Mouse (Mus musculus): ENCODE data around the gene Aurkc. TPM values are rescaled to one million over a fixed set of nuclear protein-coding genes. Genes with fewer than 3 reads are reported as not detected.
"Not testable (repeated sequence)": the region's sequence is repeated elsewhere in the genome, so short reads cannot be mapped to it uniquely, and the experiment has no call there.

Aurkc gene
- not detected in 2 replicates for polyA plus RNA-seq (2015; fragmentation: Nextera tagmentation; extraction: Ambion mirVana)

- not testable (repeated sequence) for H3K27ac ChIP-seq (replicated peaks); H3K4me3 ChIP-seq (replicated peaks); H3K9me3 ChIP-seq (replicated peaks); H3K4me1 ChIP-seq; H3K36me3 ChIP-seq; H3K4me2 ChIP-seq (replicated peaks); ATAC-seq (ENCODE audit: insufficient number of reproducible peaks, low FRiP score, low TSS enrichment, low read depth); H3K9ac ChIP-seq; H3K27me3 ChIP-seq
- 85% methylated on average over 11 of the region's 11 CpGs for WGBS
Measured at GRCm38 (mm10) chr7:6995251-6995650, at the start of gene Aurkc. Gene Aurkc, plus strand, starts transcription at chr7:6995300.

DNA sequence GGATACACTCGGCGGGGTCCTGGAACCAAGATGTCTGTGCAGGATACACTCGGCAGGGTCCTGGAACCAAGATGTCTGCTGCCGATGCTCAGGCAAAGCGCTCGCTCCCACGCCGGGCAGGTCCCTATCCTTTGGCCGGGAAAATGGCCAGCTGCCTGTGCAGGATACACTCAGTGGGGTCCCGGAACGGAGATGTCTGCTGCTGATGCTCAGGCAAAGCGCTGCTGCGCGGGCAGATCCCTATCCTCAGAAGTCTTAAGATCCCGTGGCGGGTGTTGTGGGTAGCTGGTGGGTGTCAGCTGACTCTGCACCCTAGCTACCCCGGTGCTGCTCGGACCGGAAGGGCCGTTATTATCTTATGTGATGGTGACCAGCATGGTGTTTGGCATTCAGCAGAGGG lies 47.0 kb upstream of the Aurkc start:
- 94% methylated on average over 18 of the region's 20 CpGs for WGBS
- not testable (repeated sequence) for H3K27ac ChIP-seq (replicated peaks); H3K4me3 ChIP-seq (replicated peaks); H3K36me3 ChIP-seq; H3K4me2 ChIP-seq (replicated peaks); ATAC-seq (ENCODE audit: insufficient number of reproducible peaks, low FRiP score, low TSS enrichment, low read depth); H3K9me3 ChIP-seq (replicated peaks); H3K27me3 ChIP-seq; H3K9ac ChIP-seq; H3K4me1 ChIP-seq

DNA sequence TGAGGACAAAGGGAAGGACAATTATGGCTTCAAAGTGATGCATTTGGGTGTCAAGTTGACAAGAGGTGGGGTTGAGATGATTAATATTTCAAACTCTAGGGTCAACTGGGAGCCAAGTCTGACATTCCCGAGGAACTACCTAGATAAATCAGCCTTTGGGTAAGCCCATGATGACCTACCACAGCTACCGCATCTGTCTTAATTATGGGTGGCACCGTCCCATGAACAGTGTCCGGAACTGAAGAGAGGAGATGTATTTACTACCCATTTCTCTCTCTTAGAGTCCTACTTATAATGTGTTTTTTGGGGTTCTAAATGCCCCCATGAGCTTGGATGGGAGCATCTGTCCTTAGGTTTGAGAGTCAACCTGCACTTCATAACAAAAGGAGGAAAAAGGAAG lies 38.5 kb upstream of the Aurkc start:
- Histone ChIP-seq H3K4me2 (replicated peaks) (no peak overlapping the region), H3K27me3 (no peaks in the 10 kb centered on the region), H3K4me1 (no peaks in the 10 kb centered on the region), H3K9me3 (replicated peaks) (no peaks in the 10 kb centered on the region), H3K9ac (no peak overlapping the region), H3K4me3 (replicated peaks) (no peak overlapping the region), H3K36me3 (no peaks in the 10 kb centered on the region), H3K27ac (replicated peaks) (no peak overlapping the region)
- WGBS, result 87% methylated on average over 4 of the region's 4 CpGs
- ATAC-seq (ENCODE audit: insufficient number of reproducible peaks, low FRiP score, low TSS enrichment, low read depth), result no peak

DNA sequence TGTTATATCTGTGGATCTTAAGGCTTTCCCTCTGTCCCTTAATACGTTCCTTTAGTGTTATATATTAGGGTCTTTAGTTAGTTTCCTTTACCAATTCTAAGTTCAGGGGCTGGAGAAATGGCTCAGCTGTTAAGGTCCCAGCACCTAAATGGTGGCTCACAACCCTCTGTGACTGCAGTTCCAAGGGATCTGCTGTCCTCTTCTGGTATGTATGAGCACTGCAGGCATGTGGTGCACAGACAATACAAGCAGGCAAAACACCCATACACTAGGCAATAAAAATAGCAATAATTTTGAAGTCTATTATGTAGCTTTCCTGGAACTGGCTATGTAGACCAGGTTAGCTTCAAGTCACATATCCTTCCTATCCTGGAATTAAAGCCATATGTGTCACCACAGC lies 36.5 kb upstream of the Aurkc start:
- no peaks in the 10 kb centered on the region for H3K9me3 ChIP-seq (replicated peaks)
- H3K36me3 ChIP-seq, result no peaks in the 10 kb centered on the region
- no peaks in the 10 kb centered on the region for H3K27me3 ChIP-seq
- H3K4me2 ChIP-seq (replicated peaks), result no peak overlapping the region
- no peak overlapping the region for H3K27ac ChIP-seq (replicated peaks)
- H3K4me1 ChIP-seq, result no peaks in the 10 kb centered on the region
- 86% methylated on average over 1 of the region's 1 CpGs for WGBS
- H3K4me3 ChIP-seq (replicated peaks), result no peak overlapping the region
- H3K9ac ChIP-seq, result no peak overlapping the region
- no peak for ATAC-seq (ENCODE audit: insufficient number of reproducible peaks, low FRiP score, low TSS enrichment, low read depth)

DNA sequence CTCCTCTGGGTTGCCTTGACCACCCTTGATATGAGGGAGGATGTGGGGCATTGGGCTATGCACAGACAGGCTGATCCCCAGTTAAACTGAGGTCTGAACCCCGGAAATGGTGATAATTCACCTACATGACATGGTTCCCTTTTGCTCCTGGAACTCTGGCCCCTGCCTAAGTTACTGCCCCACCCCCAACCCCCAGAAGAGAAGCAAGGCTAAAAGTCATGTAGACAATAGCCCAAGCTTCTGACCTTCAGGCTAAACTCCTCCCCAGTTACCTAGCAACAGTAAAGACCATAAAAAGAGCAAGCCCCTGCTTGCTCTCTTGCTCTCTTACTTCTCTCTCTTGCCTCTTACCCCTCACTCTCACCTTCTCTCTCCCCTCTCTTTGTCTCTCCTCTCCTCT lies 21.5 kb upstream of the Aurkc start:
- Histone ChIP-seq H3K36me3 (no peaks in the 10 kb centered on the region), H3K4me1 (no peaks in the 10 kb centered on the region), H3K27me3 (no peaks in the 10 kb centered on the region), H3K4me2 (replicated peaks) (no peak overlapping the region), H3K4me3 (replicated peaks) (no peak overlapping the region), H3K9ac (no peak overlapping the region), H3K27ac (replicated peaks) (no peak overlapping the region), H3K9me3 (replicated peaks) (no peaks in the 10 kb centered on the region)
- 64% methylated on average over 1 of the region's 1 CpGs for WGBS
- ATAC-seq (ENCODE audit: insufficient number of reproducible peaks, low FRiP score, low TSS enrichment, low read depth), result no peak

- Histone ChIP-seq H3K36me3 (no peaks in the 10 kb centered on the region), H3K4me1 (no peaks in the 10 kb centered on the region), H3K9me3 (replicated peaks) (no peaks in the 10 kb centered on the region), H3K4me2 (replicated peaks) (no peak overlapping the region), H3K27ac (replicated peaks) (no peak overlapping the region), H3K9ac (no peak overlapping the region), H3K27me3 (no peaks in the 10 kb centered on the region), H3K4me3 (replicated peaks) (no peak overlapping the region)
- ATAC-seq (ENCODE audit: insufficient number of reproducible peaks, low FRiP score, low TSS enrichment, low read depth), result no peak
- WGBS, result 91% methylated on average over 19 of the region's 19 CpGs
Measured at GRCm38 (mm10) chr7:6976890-6977289, 18.2 kb upstream of the Aurkc start.

- H3K36me3 ChIP-seq; H3K4me1 ChIP-seq; H3K4me2 ChIP-seq (replicated peaks); ATAC-seq (ENCODE audit: insufficient number of reproducible peaks, low FRiP score, low TSS enrichment, low read depth); H3K4me3 ChIP-seq (replicated peaks); H3K9me3 ChIP-seq (replicated peaks); H3K9ac ChIP-seq; H3K27ac ChIP-seq (replicated peaks); H3K27me3 ChIP-seq: not testable (repeated sequence)
- 68% methylated on average over 3 of the region's 3 CpGs for WGBS
Measured at GRCm38 (mm10) chr7:6998914-6999313, 3.8 kb downstream of the Aurkc start.

GRCm38 (mm10) chr7:7005441-7005840 lies 10.3 kb downstream of the Aurkc start:
- WGBS, result 65% methylated on average over 5 of the region's 5 CpGs
- not testable (repeated sequence) for H3K9ac ChIP-seq; ATAC-seq (ENCODE audit: insufficient number of reproducible peaks, low FRiP score, low TSS enrichment, low read depth); H3K4me3 ChIP-seq (replicated peaks); H3K9me3 ChIP-seq (replicated peaks); H3K27me3 ChIP-seq; H3K4me2 ChIP-seq (replicated peaks); H3K27ac ChIP-seq (replicated peaks); H3K4me1 ChIP-seq; H3K36me3 ChIP-seq

- no peak overlapping the region for H3K4me2 ChIP-seq (replicated peaks)
- no peak overlapping the region for H3K4me3 ChIP-seq (replicated peaks)
- H3K27me3 ChIP-seq, result no peaks in the 10 kb centered on the region
- H3K36me3 ChIP-seq, result no peaks in the 10 kb centered on the region
- no peak overlapping the region for H3K27ac ChIP-seq (replicated peaks)
- H3K9ac ChIP-seq, result no peak overlapping the region
- ATAC-seq (ENCODE audit: insufficient number of reproducible peaks, low FRiP score, low TSS enrichment, low read depth), result no peak
- no peaks in the 10 kb centered on the region for H3K9me3 ChIP-seq (replicated peaks)
- no peaks in the 10 kb centered on the region for H3K4me1 ChIP-seq
Measured at GRCm38 (mm10) chr7:7027445-7027844, 32.3 kb downstream of the Aurkc start.

DNA sequence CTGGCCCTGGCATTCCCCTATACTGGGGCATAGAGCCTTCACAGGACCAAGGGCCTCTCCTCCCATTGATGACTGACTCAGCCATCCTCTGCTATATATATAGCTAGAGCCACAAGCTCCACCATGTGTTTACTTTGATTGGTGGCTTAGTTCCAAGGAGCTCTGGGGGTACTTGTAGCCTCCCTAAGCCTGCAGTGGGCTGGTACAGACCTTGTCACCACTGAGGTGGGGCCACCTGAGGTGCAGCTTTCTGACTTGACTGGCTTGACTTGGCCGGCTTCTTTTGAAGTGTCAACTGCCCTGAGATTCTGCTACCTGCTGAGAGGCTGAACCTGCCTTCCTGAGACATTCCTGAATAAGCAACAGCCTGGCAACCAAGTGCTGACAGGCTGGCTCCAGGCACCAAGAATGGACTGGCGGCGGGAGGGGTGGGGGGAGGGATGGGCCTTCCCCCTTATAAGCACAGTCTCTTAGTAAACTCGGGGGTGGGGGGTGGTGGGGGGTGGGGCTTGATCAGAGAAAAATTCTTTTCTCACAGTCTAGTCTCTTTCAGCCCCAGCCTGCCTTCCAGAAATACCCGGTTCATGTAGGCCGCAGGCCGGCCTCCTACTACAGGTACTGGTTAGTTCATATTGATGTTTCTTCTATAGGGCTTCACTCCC lies 54.7 kb downstream of the Aurkc start:
- WGBS, result 43% methylated on average over 7 of the region's 7 CpGs
- H3K27ac ChIP-seq (replicated peaks); H3K9me3 ChIP-seq (replicated peaks); H3K27me3 ChIP-seq; ATAC-seq (ENCODE audit: insufficient number of reproducible peaks, low FRiP score, low TSS enrichment, low read depth); H3K36me3 ChIP-seq; H3K4me1 ChIP-seq; H3K4me2 ChIP-seq (replicated peaks); H3K9ac ChIP-seq; H3K4me3 ChIP-seq (replicated peaks): not testable (repeated sequence)

All from embryonic facial prominence, embryonic 15.5 days (tissue).